Mouse (Mus musculus): ENCODE results near the gene Sergef.

DNA sequence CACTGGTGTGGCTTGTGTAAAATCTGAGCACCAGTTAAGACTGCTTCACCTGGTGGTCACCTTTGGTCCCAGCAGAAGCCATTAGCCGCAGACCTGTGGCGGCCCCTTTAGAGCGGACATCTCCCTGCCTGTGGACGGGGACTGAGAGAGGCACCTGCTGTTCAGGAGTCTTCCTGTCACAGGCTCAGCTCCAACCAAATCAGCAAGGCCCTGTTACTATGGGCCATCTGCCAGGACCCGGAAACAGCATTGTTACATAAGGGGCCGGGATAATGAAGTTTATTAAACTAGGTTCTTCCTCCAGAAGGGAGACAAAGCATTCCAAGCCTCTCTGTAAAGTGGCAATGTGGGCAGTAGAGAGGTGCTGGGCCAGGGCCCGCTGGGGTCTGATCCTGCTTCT lies 36.6 kb downstream of the Sergef start:
- no peak for TF ChIP-seq CTCF (IDR thresholded peaks at IDR 0.05; ENCODE audit: insufficient read depth, low read depth, low read length)
- no peak for TF ChIP-seq POLR2A (IDR thresholded peaks at IDR 0.05; ENCODE audit: insufficient read depth, low read depth, low read length)

Data from olfactory bulb, adult 2 months (tissue).